ENCODE assay signal across 8 mouse cellular contexts in the genomic region with DNA sequence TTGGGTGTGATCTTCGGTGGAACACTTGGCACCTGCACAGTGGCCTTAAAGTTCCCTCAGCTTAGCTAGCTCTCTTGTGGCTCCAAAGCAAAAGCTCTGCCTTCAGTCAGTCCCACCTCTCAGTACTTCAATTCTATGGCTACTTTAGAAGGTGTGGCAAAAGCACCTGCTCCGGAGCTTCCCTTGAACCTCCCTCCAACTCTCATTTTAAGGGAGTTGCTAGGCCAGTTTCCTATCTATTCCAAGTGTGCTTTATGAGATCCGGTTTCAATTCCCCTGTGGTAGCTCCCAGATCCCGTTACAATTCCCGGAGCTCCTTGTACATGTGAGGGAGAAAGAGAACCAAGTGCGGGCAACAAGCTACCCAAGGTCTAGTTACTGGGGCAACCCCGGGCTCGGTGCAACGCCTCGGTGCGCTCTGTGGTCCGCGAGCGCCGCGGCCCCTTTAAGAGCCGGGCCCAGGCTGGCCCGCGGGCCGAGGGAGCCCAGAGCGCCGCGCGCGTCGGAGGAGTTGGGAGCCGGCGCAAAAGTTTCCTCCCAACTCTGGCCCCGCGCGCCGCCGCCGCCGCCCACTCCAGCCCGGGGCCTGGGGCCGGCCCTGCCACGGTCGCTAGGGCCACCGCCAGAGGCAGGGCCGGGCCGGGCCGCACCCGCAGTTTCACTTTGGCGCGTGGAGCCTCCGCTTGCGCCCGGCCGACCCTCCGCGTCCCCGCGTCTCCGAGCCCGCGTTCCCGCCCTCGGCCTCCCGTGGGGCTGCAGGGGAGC. TPM values are rescaled to one million over a fixed set of nuclear protein-coding genes. Genes with fewer than 3 reads are reported as not detected.
A peak's percentile ranks its signal among the peaks of the same experiment; 100 is the strongest.
DNase-seq lines count a peak whose midpoint lies in the region; ATAC-seq and TF ChIP-seq lines count a peak whose summit lies in the region.

A gene (plus strand): TSS at position 478 of the 765 bp plus-strand sequence.

- TF ChIP-seq CTCF in G1E (IDR thresholded peaks at IDR 0.05; ENCODE audit: low read depth, low read length), result no peak
- TF ChIP-seq CTCF in layer of hippocampus, adult 2 months (conservative IDR thresholded peaks at IDR 0.05), result no peak
- 0 out of 2 replicates have a peak, but pooled peaks have one; percentile 4 for TF ChIP-seq CTCF in lung, postnatal 0 days (IDR thresholded peaks at IDR 0.05)

- H3K4me1 ChIP-seq in G1E (ENCODE audit: insufficient read depth, low read depth, low read length), result no peaks in the 10 kb centered on the region; the same call in 1 of the 2 replicates
- H3K4me1 ChIP-seq in brown adipose tissue, adult 24 weeks (ENCODE audit: control insufficient read depth, insufficient read depth, insufficient read length, low read length), result peaks cover 4% of the 10 kb centered on the region; the same call in 1 of the 2 replicates
- H3K4me1 ChIP-seq in lung, postnatal 0 days (ENCODE audit: insufficient read depth, low read depth, low read length), result no peaks in the 10 kb centered on the region; the same call in none of the 2 replicates

- no peaks in the 10 kb centered on the region for H3K36me3 ChIP-seq in G1E (replicated peaks)
- H3K36me3 ChIP-seq in lung, postnatal 0 days (ENCODE audit: insufficient read depth, low read length), result no peaks in the 10 kb centered on the region

- 0 out of 2 replicates have a peak within 1 kb of the TSS, but pooled peaks have one; percentile 31 for H3K27ac ChIP-seq in brown adipose tissue, adult 24 weeks (replicated peaks; ENCODE audit: low read depth, low read length)
- H3K27ac ChIP-seq in layer of hippocampus, adult 2 months, result peak within 1 kb of the TSS; percentile 72
- H3K27ac ChIP-seq in lung, postnatal 0 days (ENCODE audit: low read length), result peak within 1 kb of the TSS; percentile 88

- DNase-seq in G1E (ENCODE audit: low spot score), result no peak
- peak; percentile 31 for DNase-seq in forelimb bud, embryonic 11.5 days (ENCODE audit: low read depth, low spot score)
- DNase-seq in heart, postnatal 4 days, result peak; percentile 80
- peak in 1 of 2 experiments; percentile 44 for DNase-seq in layer of hippocampus, adult 2 months (ENCODE audit: low spot score in 2 of 2)
- DNase-seq in lung, postnatal 0 days (ENCODE audit: low spot score), result peak; percentile 85
- DNase-seq in ovary, postnatal 14 days (ENCODE audit: low spot score), result peak; percentile 65
- DNase-seq in urinary bladder, postnatal 10 days (ENCODE audit: low spot score), result peak; percentile 20

- no peak for ATAC-seq in G1E (ENCODE audit: extremely low read depth, insufficient number of reproducible peaks, low FRiP score, poor library complexity, severe bottlenecking)
- peak; percentile 97 for ATAC-seq in lung, postnatal 0 days

- H3K9me3 ChIP-seq in G1E (replicated peaks), result peaks cover 15% of the 10 kb centered on the region
- no peaks in the 10 kb centered on the region for H3K9me3 ChIP-seq in lung, postnatal 0 days (ENCODE audit: low read length)

- peak within 1 kb of the TSS; percentile 77 for H3K9ac ChIP-seq in lung, postnatal 0 days (replicated peaks; ENCODE audit: low read depth)

- no peak for TF ChIP-seq EP300 in lung, postnatal 0 days (IDR thresholded peaks at IDR 0.05)

- H3K4me2 ChIP-seq in lung, postnatal 0 days (replicated peaks; ENCODE audit: low read depth, low read length), result peak within 1 kb of the TSS; percentile 95

- no peaks in the 10 kb centered on the region for H3K27me3 ChIP-seq in G1E (ENCODE audit: insufficient read depth, low read length)
- H3K27me3 ChIP-seq in lung, postnatal 0 days (replicated peaks; ENCODE audit: insufficient read depth, low read length), result no peaks in the 10 kb centered on the region

- WGBS in lung, postnatal 0 days, result under 1% methylated on average over 33 of the region's 60 CpGs

- peak within 1 kb of the TSS; percentile 24; the same call in 1 of the 2 replicates for H3K4me3 ChIP-seq in G1E (ENCODE audit: low read depth, low read length)
- H3K4me3 ChIP-seq in brown adipose tissue, adult 24 weeks (ENCODE audit: insufficient read depth, low read depth, low read length), result peak within 1 kb of the TSS; percentile 98
- H3K4me3 ChIP-seq in layer of hippocampus, adult 2 months, result peak within 1 kb of the TSS; percentile 82
- H3K4me3 ChIP-seq in lung, postnatal 0 days (ENCODE audit: low read depth, low read length), result peak within 1 kb of the TSS; percentile 91

RNA-seq across cellular contexts. Expression of the gene that starts here (rescaled TPM):
- not detected in 2 replicates for total RNA-seq in G1E (2014; fragmentation: Nextera tagmentation)
- 0.17 and 0.33 TPM in 2 replicates for total RNA-seq in G1E (2017)
- not detected in 2 replicates for polyA plus RNA-seq in G1E (2012)
- polyA plus RNA-seq in brown adipose tissue, adult 24 weeks (2012; ENCODE audit: insufficient read depth, insufficient read length, missing spikeins), result 3.0 and 3.3 TPM in 2 replicates
- total RNA-seq in heart, postnatal 4 days (2021), result 10 to 100 TPM; 16.7 to 17.9 TPM
- total RNA-seq in layer of hippocampus, adult 2 months (2021), result 1 to 10 TPM; 4.6 to 6.9 TPM
- polyA plus RNA-seq in lung, postnatal 0 days (2015; fragmentation: Nextera tagmentation; extraction: Ambion mirVana), result 19.1 and 23.8 TPM in 2 replicates

Comparison
In these comparisons a context has a peak if more than half of its experiments do, and no peak if none do; other contexts are left out.
1. RNA of the gene that starts here (total RNA-seq): 16.7 to 17.9 TPM in heart, postnatal 4 days and 4.6 to 6.9 TPM in layer of hippocampus, adult 2 months; 0.17 to 0.33 TPM in G1E; every median in the first group is over 4 times any median in the second.
2. H3K4me3 ChIP-seq: peak in every context shown above with its lines; median percentile 98 in brown adipose tissue, adult 24 weeks; 91 in lung, postnatal 0 days; 82 in layer of hippocampus, adult 2 months; 24 in G1E.
3. H3K27ac ChIP-seq: peak in every context shown above with its lines; median percentile 88 in lung, postnatal 0 days; 72 in layer of hippocampus, adult 2 months; 31 in brown adipose tissue, adult 24 weeks.